Mouse (Mus musculus) MEL (cell line): Measurements from ENCODE around the gene Tm4sf1. TPM values are rescaled to one million over a fixed set of nuclear protein-coding genes. Genes with fewer than 3 reads are reported as not detected.

Experiments
- DNase-seq: peaks from one replicate; pipeline ENCODE4 v3.0.0; 2011; ENCODE audit warnings: low read depth, low spot score
- H3K27ac ChIP-seq: 2 replicates; pipeline ENCODE4 v1.5.1; 2012; ENCODE audit warnings: low read depth, mild to moderate bottlenecking, control low read depth, low read length, moderate library complexity; ENCODE audit not compliant: control insufficient read depth
- H3K27me3 ChIP-seq, 2 experiments: fragments of 150-350 bp in 1 of 2; sonication (generic) in 1 of 2; 2 replicates each; pipeline ENCODE4 v1.6.1; 2012; ENCODE audit warnings: low read length in 2 of 2, mild to moderate bottlenecking in 2 of 2, improper control_type of control experiment in 1 of 2, moderate library complexity in 1 of 2; ENCODE audit not compliant: insufficient read depth in 2 of 2, control insufficient read depth in 1 of 2
- H3K36me3 ChIP-seq, 2 experiments: 2 replicates each; pipeline ENCODE4 v1.6.1; 2012 to 2014; ENCODE audit warnings: low read length in 2 of 2, improper control_type of control experiment in 1 of 2, inconsistent platforms in 1 of 2, mild to moderate bottlenecking in 1 of 2; ENCODE audit not compliant: insufficient read depth in 2 of 2, control insufficient read depth in 1 of 2
- H3K4me1 ChIP-seq, 2 experiments: fragments of 150-350 bp in 1 of 2; sonication (generic) in 1 of 2; 2 replicates each; pipeline ENCODE4 v1.6.1; 2012; ENCODE audit warnings: low read length in 2 of 2, improper control_type of control experiment in 1 of 2, mild to moderate bottlenecking in 1 of 2; ENCODE audit not compliant: insufficient read depth in 2 of 2, control insufficient read depth in 1 of 2
- H3K4me3 ChIP-seq, 2 experiments: fragments of 150-350 bp in 1 of 2; sonication (generic) in 1 of 2; 2 replicates each; pipeline ENCODE4 v1.5.1; 2012; ENCODE audit warnings: low read depth in 2 of 2, low read length in 2 of 2, mild to moderate bottlenecking in 2 of 2, moderate library complexity in 2 of 2, control low read depth in 1 of 2, improper control_type of control experiment in 1 of 2; ENCODE audit not compliant: control insufficient read depth in 1 of 2, insufficient read depth in 1 of 2
- H3K79me2 ChIP-seq: 2 replicates; pipeline ENCODE4 v1.6.1; 2012; ENCODE audit warnings: mild to moderate bottlenecking, low read length, moderate library complexity; ENCODE audit not compliant: control insufficient read depth, poor library complexity, insufficient read depth
- H3K9ac ChIP-seq: 2 replicates; pipeline ENCODE4 v1.6.1; 2012; ENCODE audit warnings: low read depth, mild to moderate bottlenecking, control low read depth, low read length, moderate library complexity; ENCODE audit not compliant: control insufficient read depth, poor library complexity, severe bottlenecking
- H3K9me3 ChIP-seq: fragments of 150-350 bp; sonication (generic); replicated peaks from 2 replicates; pipeline ENCODE4 v1.6.1; 2012; ENCODE audit warnings: mild to moderate bottlenecking, low read length, improper control_type of control experiment, moderate library complexity; ENCODE audit not compliant: insufficient read depth
- BHLHE40 ChIP-seq: IDR thresholded peaks from 2 replicates; pipeline ENCODE4 v1.6.1; 2012; ENCODE audit warnings: low read depth, mild to moderate bottlenecking, inconsistent platforms, low read length, improper control_type of control experiment, borderline replicate concordance
- CHD2 ChIP-seq: IDR thresholded peaks from 2 replicates; pipeline ENCODE4 v1.6.1; 2011; ENCODE audit warnings: low read length, improper control_type of control experiment
- CTCF ChIP-seq, 3 experiments: IDR thresholded peaks in 2 of 3; conservative IDR thresholded peaks in 1 of 3; 2 replicates each; pipeline ENCODE4 v1.5.1; 2011 to 2012; ENCODE audit warnings: low read length in 3 of 3, low read depth in 2 of 3, mild to moderate bottlenecking in 2 of 3, improper control_type of control experiment in 1 of 3, inconsistent platforms in 1 of 3, mixed read lengths in 1 of 3, moderate library complexity in 1 of 3; ENCODE audit not compliant: control insufficient read depth in 1 of 3, insufficient read depth in 1 of 3, poor library complexity in 1 of 3, severe bottlenecking in 1 of 3
- E2F4 ChIP-seq: IDR thresholded peaks from 2 replicates; pipeline ENCODE4 v1.6.1; 2011; ENCODE audit warnings: low read depth, low read length, improper control_type of control experiment, borderline replicate concordance
- EP300 ChIP-seq, 2 experiments: IDR thresholded peaks; 2 replicates each; pipeline ENCODE4 v1.6.1; 2011; ENCODE audit warnings: improper control_type of control experiment in 2 of 2, low read length in 2 of 2, low read depth in 1 of 2, mild to moderate bottlenecking in 1 of 2
- ETS1 ChIP-seq: IDR thresholded peaks from 2 replicates; pipeline ENCODE4 v1.6.1; 2012; ENCODE audit warnings: low read depth, mild to moderate bottlenecking, inconsistent platforms, low read length, improper control_type of control experiment, moderate library complexity
- JUND ChIP-seq: IDR thresholded peaks from 2 replicates; pipeline ENCODE4 v1.6.1; 2011; ENCODE audit warnings: low read depth, mild to moderate bottlenecking, improper control_type of control experiment, low read length
- KAT2A ChIP-seq: conservative IDR thresholded peaks from 2 replicates; pipeline ENCODE4 v1.6.1; 2012; ENCODE audit warnings: low read depth, low read length, improper control_type of control experiment, inconsistent platforms
- MAFK ChIP-seq: IDR thresholded peaks from 2 replicates; pipeline ENCODE4 v1.6.1; 2011; ENCODE audit warnings: low read depth, mild to moderate bottlenecking, low read length, improper control_type of control experiment, borderline replicate concordance
- MAZ ChIP-seq: IDR thresholded peaks from 2 replicates; pipeline ENCODE4 v1.6.1; 2012; ENCODE audit warnings: low read depth, mild to moderate bottlenecking, inconsistent platforms, low read length, improper control_type of control experiment
- MXI1 ChIP-seq: IDR thresholded peaks from 2 replicates; pipeline ENCODE4 v1.6.1; 2011; ENCODE audit warnings: mild to moderate bottlenecking, low read depth, low read length, improper control_type of control experiment
- MYB ChIP-seq: IDR thresholded peaks from 2 replicates; pipeline ENCODE4 v1.6.1; 2011; ENCODE audit warnings: mild to moderate bottlenecking, low read depth, low read length, improper control_type of control experiment
- NELFE ChIP-seq: IDR thresholded peaks from 2 replicates; pipeline ENCODE4 v1.6.1; 2011; ENCODE audit warnings: low read depth, low read length, improper control_type of control experiment
- NRF1 ChIP-seq: IDR thresholded peaks from 2 replicates; pipeline ENCODE4 v1.6.1; 2014; ENCODE audit warnings: low read depth, mild to moderate bottlenecking, inconsistent platforms, low read length, improper control_type of control experiment, moderate library complexity; ENCODE audit not compliant: poor library complexity, insufficient read depth, severe bottlenecking
- POLR2A ChIP-seq, 2 experiments: IDR thresholded peaks; 2 replicates each; pipeline ENCODE4 v1.6.1; 2011 to 2012; ENCODE audit warnings: low read length in 2 of 2, mild to moderate bottlenecking in 2 of 2, control low read depth in 1 of 2, improper control_type of control experiment in 1 of 2, low read depth in 1 of 2, moderate library complexity in 1 of 2; ENCODE audit not compliant: control insufficient read depth in 1 of 2, insufficient read depth in 1 of 2, poor library complexity in 1 of 2
- POLR2AphosphoS2 ChIP-seq: IDR thresholded peaks from 2 replicates; pipeline ENCODE4 v1.6.1; 2011; ENCODE audit warnings: low read length, improper control_type of control experiment
- SIN3A ChIP-seq: IDR thresholded peaks from 2 replicates; pipeline ENCODE4 v1.6.1; 2012; ENCODE audit warnings: low read length, improper control_type of control experiment, inconsistent platforms
- SMC3 ChIP-seq: IDR thresholded peaks from 2 replicates; pipeline ENCODE4 v1.6.1; 2011; ENCODE audit warnings: low read depth, low read length, improper control_type of control experiment
- TBP ChIP-seq: IDR thresholded peaks from 2 replicates; pipeline ENCODE4 v1.8.0; 2011; ENCODE audit warnings: low read depth, low read length, improper control_type of control experiment
- UBTF ChIP-seq: IDR thresholded peaks from 2 replicates; pipeline ENCODE4 v1.6.1; 2012; ENCODE audit warnings: low read depth, mild to moderate bottlenecking, inconsistent platforms, low read length, improper control_type of control experiment, moderate library complexity, borderline replicate concordance; ENCODE audit not compliant: insufficient read depth
- ZC3H11A ChIP-seq: IDR thresholded peaks from 2 replicates; pipeline ENCODE4 v1.6.1; 2012; ENCODE audit warnings: low read depth, mild to moderate bottlenecking, inconsistent platforms, low read length, improper control_type of control experiment
- ZMIZ1 ChIP-seq: IDR thresholded peaks from 2 replicates; pipeline ENCODE4 v1.6.1; 2012; ENCODE audit warnings: low read depth, mild to moderate bottlenecking, inconsistent platforms, low read length, improper control_type of control experiment, moderate library complexity
- ZNF384 ChIP-seq: IDR thresholded peaks from 2 replicates; pipeline ENCODE4 v1.6.1; 2012; ENCODE audit warnings: low read depth, mild to moderate bottlenecking, inconsistent platforms, low read length, improper control_type of control experiment
- polyA plus RNA-seq, 2 experiments: library from polyadenylated mRNA; stranded (reverse) in 1 of 2; unstranded in 1 of 2; fragments of >175 nt in 1 of 2; fragments of >200 nt in 1 of 2; gene quantifications; 2 replicates each; pipeline versions ENCODE4 v1.2.1 to v1.2.4; 2012; ENCODE audit warnings: low replicate concordance in 2 of 2, low read depth in 1 of 2; ENCODE audit not compliant: insufficient read length in 2 of 2, insufficient read depth in 1 of 2, missing spikeins in 1 of 2
- total RNA-seq: library from RNA; depleted of rRNA; stranded (reverse); fragments of 300-350 nt; gene quantifications from 2 replicates; pipeline ENCODE4 v1.2.3, GENCODE M21; 2012

Gene Tm4sf1
- total and polyA plus RNA-seq, 3 experiments = not detected

GRCm38 (mm10) chr3:57343837-57344607 lies 42.2 kb upstream of the Tm4sf1 start:
- H3K9me3 ChIP-seq = no peaks in the 10 kb centered on the region
- TF ChIP-seq ETS1 (no peak), ZMIZ1 (no peak), POLR2AphosphoS2 (no peak), CTCF (IDR thresholded peaks at IDR 0.05 in 2 of 3, conservative IDR thresholded peaks at IDR 0.05 in 1 of 3; ENCODE audit: control insufficient read depth in 1 of 3, insufficient read depth in 1 of 3, low read depth in 2 of 3, low read length in 3 of 3, poor library complexity in 1 of 3, severe bottlenecking in 1 of 3) (no peak), KAT2A (no peak), JUND (no peak), ZNF384 (no peak), MAZ (no peak), UBTF (no peak), MAFK (no peak), MYB (no peak), E2F4 (no peak), BHLHE40 (no peak), EP300 (IDR thresholded peaks at IDR 0.05; ENCODE audit: low read depth in 1 of 2, low read length in 2 of 2) (no peak), NELFE (no peak), SIN3A (no peak)
- H3K4me3 ChIP-seq = no peak overlapping the region
- H3K9ac ChIP-seq = no peak overlapping the region
- H3K79me2 ChIP-seq = no peaks in the 10 kb centered on the region
- H3K36me3 ChIP-seq = no peaks in the 10 kb centered on the region
- H3K4me1 ChIP-seq = no peaks in the 10 kb centered on the region
- no peak overlapping the region for H3K27ac ChIP-seq
- no peaks in the 10 kb centered on the region for H3K27me3 ChIP-seq
- no peak for DNase-seq

GRCm38 (mm10) chr3:57342976-57343375 lies 41.2 kb upstream of the Tm4sf1 start:
- Histone ChIP-seq H3K27me3 (no peaks in the 10 kb centered on the region), H3K9me3 (no peaks in the 10 kb centered on the region), H3K4me3 (no peak overlapping the region), H3K79me2 (no peaks in the 10 kb centered on the region), H3K36me3 (no peaks in the 10 kb centered on the region)
- TF ChIP-seq ZC3H11A = no peak
- no peak for TF ChIP-seq MAZ
- TF ChIP-seq MXI1 = no peak
- TF ChIP-seq ZNF384 = no peak
- TF ChIP-seq POLR2AphosphoS2 = no peak
- no peak for TF ChIP-seq ETS1
- TF ChIP-seq EP300 (IDR thresholded peaks at IDR 0.05; ENCODE audit: low read depth in 1 of 2, low read length in 2 of 2) = no peak
- TF ChIP-seq CTCF (IDR thresholded peaks at IDR 0.05 in 2 of 3, conservative IDR thresholded peaks at IDR 0.05 in 1 of 3; ENCODE audit: control insufficient read depth in 1 of 3, insufficient read depth in 1 of 3, low read depth in 2 of 3, low read length in 3 of 3, poor library complexity in 1 of 3, severe bottlenecking in 1 of 3) = no peak
- TF ChIP-seq NRF1 = no peak
- TF ChIP-seq MAFK = no peak
- no peak for TF ChIP-seq JUND
- TF ChIP-seq MYB = no peak
- TF ChIP-seq SMC3 = no peak
- no peak for TF ChIP-seq TBP
- TF ChIP-seq POLR2A (IDR thresholded peaks at IDR 0.05; ENCODE audit: control insufficient read depth in 1 of 2, insufficient read depth in 1 of 2, low read depth in 1 of 2, low read length in 2 of 2, poor library complexity in 1 of 2) = no peak
- TF ChIP-seq CHD2 = no peak
- TF ChIP-seq NELFE = no peak
- TF ChIP-seq, all 39 proteins: peak for 0
- Histone ChIP-seq H3K9ac (no peak overlapping the region), H3K4me1 (no peaks in the 10 kb centered on the region), H3K27ac (no peak overlapping the region)
- no peak for DNase-seq
